Mouse (Mus musculus) MEL-GATA-1-ER (cell line): ENCODE results near the gene Gcnt3.

ENCODE experiments used
- DNase-seq: peaks from one replicate; pipeline ENCODE4 v3.0.0-alpha.2; 2012; ENCODE audit warnings: low read depth; ENCODE audit errors: extremely low read depth

Gcnt3 gene

GRCm38 (mm10) chr9:70037988-70038387 is at the start of gene Gcnt3:
Gene Gcnt3 (minus strand): TSS chr9:70038088.
- DNase-seq, result no peak

GRCm38 (mm10) chr9:70087379-70087778 is 49.5 kb upstream of the Gcnt3 start:
- no peak for DNase-seq

GRCm38 (mm10) chr9:70086091-70086490 is 48.2 kb upstream of the Gcnt3 start:
- DNase-seq, result no peak

GRCm38 (mm10) chr9:70084107-70084506 is 46.2 kb upstream of the Gcnt3 start:
- DNase-seq, result peak; percentile 3

- no peak for DNase-seq
Measured at GRCm38 (mm10) chr9:70082357-70083204, 44.7 kb upstream of the Gcnt3 start.

GRCm38 (mm10) chr9:70081767-70082166 is 43.9 kb upstream of the Gcnt3 start:
- no peak for DNase-seq

- no peak for DNase-seq
Measured at GRCm38 (mm10) chr9:70080976-70081375, 43.1 kb upstream of the Gcnt3 start.

GRCm38 (mm10) chr9:70080027-70080800 is 42.3 kb upstream of the Gcnt3 start:
- no peak for DNase-seq

GRCm38 (mm10) chr9:70078034-70078433 is 40.1 kb upstream of the Gcnt3 start:
- no peak for DNase-seq

GRCm38 (mm10) chr9:70077170-70077569 is 39.3 kb upstream of the Gcnt3 start:
- DNase-seq, result no peak

GRCm38 (mm10) chr9:70072387-70072786 is 34.5 kb upstream of the Gcnt3 start:
- peak; percentile 7 for DNase-seq

GRCm38 (mm10) chr9:70069961-70070435 is 32.1 kb upstream of the Gcnt3 start:
- no peak for DNase-seq

- DNase-seq, result no peak
Measured at GRCm38 (mm10) chr9:70067497-70067896, 29.6 kb upstream of the Gcnt3 start.

- no peak for DNase-seq
Measured at GRCm38 (mm10) chr9:70062012-70062411, 24.1 kb upstream of the Gcnt3 start.

- DNase-seq, result no peak
Measured at GRCm38 (mm10) chr9:70053411-70053810, 15.5 kb upstream of the Gcnt3 start.

- DNase-seq, result no peak
Measured at GRCm38 (mm10) chr9:70052730-70053129, 14.8 kb upstream of the Gcnt3 start.

GRCm38 (mm10) chr9:70049839-70050238 is 12.0 kb upstream of the Gcnt3 start:
- DNase-seq, result no peak

- no peak for DNase-seq
Measured at GRCm38 (mm10) chr9:70049416-70049783, 11.5 kb upstream of the Gcnt3 start.

GRCm38 (mm10) chr9:70048751-70049415 is 11.0 kb upstream of the Gcnt3 start:
- DNase-seq, result no peak

- DNase-seq, result no peak
Measured at GRCm38 (mm10) chr9:70048280-70048679, 10.4 kb upstream of the Gcnt3 start.

GRCm38 (mm10) chr9:70047839-70048238 is 10.0 kb upstream of the Gcnt3 start:
- no peak for DNase-seq

- DNase-seq, result no peak
Measured at GRCm38 (mm10) chr9:70046255-70046654, 8.4 kb upstream of the Gcnt3 start.
